Mouse (Mus musculus): ENCODE data around the gene Eif5a2. TPM values are rescaled to one million over a fixed set of nuclear protein-coding genes. Genes with fewer than 3 reads are reported as not detected.
A peak's percentile ranks its signal among the peaks of the same experiment; 100 is the strongest.

Gene Eif5a2
- total and polyA plus RNA-seq, 3 experiments, result 6.1 to 7.3 TPM; not detected in 1

GRCm38 (mm10) chr3:28811441-28811840 lies 30.4 kb downstream of the Eif5a2 start:
- H3K36me3 ChIP-seq (ENCODE audit: control insufficient read depth in 1 of 2, insufficient read depth in 2 of 2, low read length in 2 of 2), result peaks cover 6 to 11% of the 10 kb centered on the region in 2 experiments
- H3K27ac ChIP-seq (ENCODE audit: control insufficient read depth, low read depth, low read length), result no peak overlapping the region
- no peaks in the 10 kb centered on the region for H3K27me3 ChIP-seq (ENCODE audit: control insufficient read depth in 1 of 2, insufficient read depth in 2 of 2, low read length in 2 of 2)
- H3K9me3 ChIP-seq (replicated peaks; ENCODE audit: insufficient read depth, low read length), result no peaks in the 10 kb centered on the region
- H3K79me2 ChIP-seq (ENCODE audit: control insufficient read depth, insufficient read depth, low read length, poor library complexity), result peaks cover 5% of the 10 kb centered on the region
- H3K9ac ChIP-seq (ENCODE audit: control insufficient read depth, low read depth, low read length, poor library complexity, severe bottlenecking), result no peak overlapping the region
- TF ChIP-seq ELF1 (IDR thresholded peaks at IDR 0.05; ENCODE audit: low read depth, low read length) (no peak), ZNF384 (IDR thresholded peaks at IDR 0.05; ENCODE audit: low read depth, low read length) (peak; percentile 86)
- peak; percentile 65 for DNase-seq (ENCODE audit: low read depth, low spot score)
- H3K4me3 ChIP-seq (ENCODE audit: control insufficient read depth in 1 of 2, insufficient read depth in 1 of 2, low read depth in 2 of 2, low read length in 2 of 2), result no peak overlapping the region
- H3K4me1 ChIP-seq (ENCODE audit: control insufficient read depth in 1 of 2, insufficient read depth in 2 of 2, low read length in 2 of 2), result peaks cover 0 to 5% of the 10 kb centered on the region in 2 experiments; a peak in 1 of 4 replicates

- peak; percentile 79 for TF ChIP-seq SMC3 (IDR thresholded peaks at IDR 0.05; ENCODE audit: low read depth, low read length)
- no peak for TF ChIP-seq KAT2A (conservative IDR thresholded peaks at IDR 0.05; ENCODE audit: low read depth, low read length)
- peak in 2 of 3 experiments; percentile 75 to 76; a peak in 4 of 6 replicates for TF ChIP-seq CTCF (IDR thresholded peaks at IDR 0.05 in 2 of 3, conservative IDR thresholded peaks at IDR 0.05 in 1 of 3; ENCODE audit: control insufficient read depth in 1 of 3, insufficient read depth in 1 of 3, low read depth in 2 of 3, low read length in 3 of 3, poor library complexity in 1 of 3, severe bottlenecking in 1 of 3)
- no peak for TF ChIP-seq ZKSCAN1 (IDR thresholded peaks at IDR 0.05; ENCODE audit: low read depth, low read length)
- no peak for TF ChIP-seq ELF1 (IDR thresholded peaks at IDR 0.05; ENCODE audit: low read depth, low read length)
- TF ChIP-seq USF2 (IDR thresholded peaks at IDR 0.05; ENCODE audit: borderline replicate concordance in 1 of 2, insufficient read depth in 1 of 2, low read depth in 1 of 2, low read length in 2 of 2), result no peak
- no peak for TF ChIP-seq ZNF384 (IDR thresholded peaks at IDR 0.05; ENCODE audit: low read depth, low read length)
- no peak for TF ChIP-seq GATA1 (IDR thresholded peaks at IDR 0.05; ENCODE audit: low read depth, low read length)
- TF ChIP-seq MYC (IDR thresholded peaks at IDR 0.05; ENCODE audit: low read depth, low read length), result no peak
- TF ChIP-seq RAD21 (IDR thresholded peaks at IDR 0.05; ENCODE audit: low read depth, low read length), result peak; percentile 84
- TF ChIP-seq ZC3H11A (IDR thresholded peaks at IDR 0.05; ENCODE audit: low read depth, low read length), result peak; percentile 76
- TF ChIP-seq ETS1 (IDR thresholded peaks at IDR 0.05; ENCODE audit: low read depth, low read length), result no peak
- TF ChIP-seq NELFE (IDR thresholded peaks at IDR 0.05; ENCODE audit: low read depth, low read length), result no peak
- TF ChIP-seq BHLHE40 (IDR thresholded peaks at IDR 0.05; ENCODE audit: borderline replicate concordance, low read depth, low read length), result no peak
- no peak for TF ChIP-seq MXI1 (IDR thresholded peaks at IDR 0.05; ENCODE audit: low read depth, low read length)
- TF ChIP-seq MEF2A (IDR thresholded peaks at IDR 0.05; ENCODE audit: extremely low read depth, insufficient replicate concordance, low read depth, low read length, poor library complexity, severe bottlenecking), result no peak
- TF ChIP-seq UBTF (IDR thresholded peaks at IDR 0.05; ENCODE audit: borderline replicate concordance, insufficient read depth, low read depth, low read length), result no peak
- TF ChIP-seq MYB (IDR thresholded peaks at IDR 0.05; ENCODE audit: low read depth, low read length), result no peak
- TF ChIP-seq GABPA (IDR thresholded peaks at IDR 0.05; ENCODE audit: low read depth, low read length), result no peak
- no peak for TF ChIP-seq ZMIZ1 (IDR thresholded peaks at IDR 0.05; ENCODE audit: low read depth, low read length)
- no peak for TF ChIP-seq POLR2AphosphoS2 (IDR thresholded peaks at IDR 0.05; ENCODE audit: low read length)
- TF ChIP-seq USF1 (IDR thresholded peaks at IDR 0.05; ENCODE audit: low read depth, low read length), result no peak
- no peak for TF ChIP-seq EP300 (IDR thresholded peaks at IDR 0.05; ENCODE audit: low read depth in 1 of 2, low read length in 2 of 2)
- TF ChIP-seq HCFC1 (IDR thresholded peaks at IDR 0.05; ENCODE audit: low read depth, low read length), result no peak
- TF ChIP-seq E2F4 (IDR thresholded peaks at IDR 0.05; ENCODE audit: borderline replicate concordance, low read depth, low read length), result no peak
- TF ChIP-seq TCF12 (IDR thresholded peaks at IDR 0.05; ENCODE audit: low read depth, low read length), result no peak
- no peak for TF ChIP-seq RCOR1 (IDR thresholded peaks at IDR 0.05; ENCODE audit: low read depth, low read length)
- no peak for TF ChIP-seq CHD1 (IDR thresholded peaks at IDR 0.05; ENCODE audit: low read depth, low read length)
- peak; percentile 87 for DNase-seq (ENCODE audit: low read depth, low spot score)
- H3K4me1 ChIP-seq (ENCODE audit: control insufficient read depth in 1 of 2, insufficient read depth in 2 of 2, low read length in 2 of 2), result no peaks in the 10 kb centered on the region
- no peaks in the 10 kb centered on the region for H3K27me3 ChIP-seq (ENCODE audit: control insufficient read depth in 1 of 2, insufficient read depth in 2 of 2, low read length in 2 of 2)
- H3K79me2 ChIP-seq (ENCODE audit: control insufficient read depth, insufficient read depth, low read length, poor library complexity), result no peaks in the 10 kb centered on the region
- H3K27ac ChIP-seq (ENCODE audit: control insufficient read depth, low read depth, low read length), result no peak overlapping the region
- H3K9ac ChIP-seq (ENCODE audit: control insufficient read depth, low read depth, low read length, poor library complexity, severe bottlenecking), result no peak overlapping the region
- H3K9me3 ChIP-seq (replicated peaks; ENCODE audit: insufficient read depth, low read length), result no peaks in the 10 kb centered on the region
- H3K36me3 ChIP-seq (ENCODE audit: control insufficient read depth in 1 of 2, insufficient read depth in 2 of 2, low read length in 2 of 2), result no peaks in the 10 kb centered on the region
- no peak overlapping the region for H3K4me3 ChIP-seq (ENCODE audit: control insufficient read depth in 1 of 2, insufficient read depth in 1 of 2, low read depth in 2 of 2, low read length in 2 of 2)
Measured at GRCm38 (mm10) chr3:28814361-28814760, 33.3 kb downstream of the Eif5a2 start.
